Mouse (Mus musculus) liver, embryonic 14.5 days (tissue): ENCODE data around the gene Sox21. TPM values are rescaled to one million over a fixed set of nuclear protein-coding genes. Genes with fewer than 3 reads are reported as not detected.

Experiments used
- ATAC-seq: fragments of 200-750 bp; cut with Nextera tagmentation; 2 replicates; pipeline ENCODE4 v1.8.0; 2017; ENCODE audit warnings: moderate number of reproducible peaks, mild to moderate bottlenecking, moderate library complexity; ENCODE audit not compliant: insufficient read depth
- DNase-seq, 3 experiments: peaks; one replicate each; pipeline ENCODE4 v3.0.0-alpha.2; 2012 to 2013; ENCODE audit warnings: low read depth in 3 of 3, low spot score in 3 of 3
- H3K27ac ChIP-seq: fragments of 300-500 bp; sonication (generic); 2 replicates; pipeline ENCODE4 v1.5.1; 2014; ENCODE audit warnings: moderate library complexity, mild to moderate bottlenecking, control low read depth, inconsistent platforms
- H3K27me3 ChIP-seq: fragments of 300-500 bp; sonication (generic); 2 replicates; pipeline ENCODE4 v1.6.1; 2014; ENCODE audit warnings: mild to moderate bottlenecking, low read length, moderate library complexity; ENCODE audit not compliant: control insufficient read depth, insufficient read depth
- H3K36me3 ChIP-seq: fragments of 300-500 bp; sonication (generic); replicated peaks from 2 replicates; pipeline ENCODE4 v1.6.1; 2014; ENCODE audit warnings: low read depth; ENCODE audit not compliant: control insufficient read depth, insufficient read depth
- H3K4me1 ChIP-seq, 2 experiments: fragments of 200-500 bp in 1 of 2; fragments of 300-500 bp in 1 of 2; sonication (generic) in 1 of 2; replicated peaks; 2 replicates each; pipeline ENCODE4 v1.6.1; 2012 to 2014; ENCODE audit warnings: antibody characterized with exemption in 1 of 2, inconsistent platforms in 1 of 2, low read length in 1 of 2; ENCODE audit not compliant: control insufficient read depth in 2 of 2, insufficient read depth in 2 of 2
- H3K4me2 ChIP-seq: fragments of 300-500 bp; sonication (generic); 2 replicates; pipeline ENCODE4 v1.6.1; 2014; ENCODE audit warnings: low read depth, mild to moderate bottlenecking, control low read depth, moderate library complexity
- H3K4me3 ChIP-seq, 2 experiments: fragments of 200-500 bp in 1 of 2; fragments of 300-500 bp in 1 of 2; sonication (generic) in 1 of 2; 2 replicates each; pipeline ENCODE4 v1.5.1; 2012 to 2014; ENCODE audit warnings: low read depth in 2 of 2, low read length in 2 of 2, mild to moderate bottlenecking in 2 of 2, control low read depth in 1 of 2, inconsistent platforms in 1 of 2, moderate library complexity in 1 of 2; ENCODE audit not compliant: insufficient read depth in 1 of 2
- H3K9ac ChIP-seq: fragments of 300-500 bp; sonication (generic); replicated peaks from 2 replicates; pipeline ENCODE4 v1.6.1; 2014; ENCODE audit warnings: mild to moderate bottlenecking, control low read depth, moderate library complexity
- H3K9me3 ChIP-seq: fragments of 300-500 bp; sonication (generic); 2 replicates; pipeline ENCODE4 v1.6.1; 2016; ENCODE audit warnings: low read length, mixed read lengths; ENCODE audit not compliant: control insufficient read depth
- CTCF ChIP-seq: IDR thresholded peaks from 2 replicates; pipeline ENCODE4 v1.5.1; 2016; ENCODE audit warnings: antibody characterized with exemption, low read depth, control low read depth
- EP300 ChIP-seq: IDR thresholded peaks from 2 replicates; pipeline ENCODE4 v1.6.1; 2016; ENCODE audit warnings: antibody characterized with exemption, low read depth
- WGBS: fragments of 180-500 bp; shearing (Covaris S2); extraction: QIAGEN DNeasy Blood & Tissue Kit; methylation state at CpG from one replicate; pipeline ENCODE4 v1.1.7; 2014; ENCODE audit not compliant: insufficient replicate concordance; 5-methylcytosine and 5-hydroxymethylcytosine counted together
- polyA plus RNA-seq, 2 experiments: library from polyadenylated mRNA; depleted of rRNA in 1 of 2; stranded (reverse) in 1 of 2; unstranded in 1 of 2; fragments of >200 nt; fragmentation: Nextera tagmentation in 1 of 2; extraction: Ambion mirVana in 1 of 2; gene quantifications; 2 replicates each; pipeline versions ENCODE4 v1.2.1 to v1.2.3; 2012 to 2014

Sox21 gene
- polyA plus RNA-seq, 2 experiments, result not detected

GRCm38 (mm10) chr14:118209642-118210041, 27.2 kb downstream of the Sox21 start:
- H3K4me3 ChIP-seq, result no peak overlapping the region
- H3K27me3 ChIP-seq, result no peaks in the 10 kb centered on the region
- no peak overlapping the region for H3K27ac ChIP-seq
- DNase-seq (no peak), ATAC-seq (no peak)
- H3K4me1 ChIP-seq, result no peaks in the 10 kb centered on the region
- no peaks in the 10 kb centered on the region for H3K9me3 ChIP-seq
- no peaks in the 10 kb centered on the region for H3K36me3 ChIP-seq
- no peak overlapping the region for H3K9ac ChIP-seq
- H3K4me2 ChIP-seq, result no peak overlapping the region
- WGBS, result 22% methylated on average over 5 of the region's 5 CpGs
- TF ChIP-seq EP300 (no peak), CTCF (peak; percentile 31; the same call in 1 of the 2 replicates)

DNA sequence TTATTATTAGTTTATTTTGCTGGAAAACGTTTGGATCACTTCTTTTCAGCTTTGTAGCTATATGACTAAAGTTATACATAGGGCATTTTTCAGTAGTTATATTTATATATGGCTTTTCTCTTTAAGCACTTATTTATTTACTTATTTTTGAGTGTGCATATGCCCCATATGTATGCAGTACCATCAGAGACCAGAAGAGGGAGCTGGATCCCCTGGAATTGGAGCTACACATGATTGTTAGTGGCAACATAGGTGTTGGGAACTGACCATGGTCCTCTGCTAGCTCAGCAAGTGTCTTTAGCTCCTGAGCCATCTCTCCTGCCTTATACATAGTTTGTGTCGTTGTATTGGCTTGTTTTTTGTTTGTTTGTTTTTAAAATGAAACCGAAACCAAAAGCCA, 29.5 kb downstream of the Sox21 start:
- peak; percentile 40 for TF ChIP-seq CTCF
- TF ChIP-seq EP300, result no peak
- H3K27me3 ChIP-seq, result no peaks in the 10 kb centered on the region
- H3K4me1 ChIP-seq, result no peaks in the 10 kb centered on the region
- H3K27ac ChIP-seq, result no peak overlapping the region
- no peaks in the 10 kb centered on the region for H3K36me3 ChIP-seq
- ATAC-seq (no peak), DNase-seq (no peak)
- H3K9me3 ChIP-seq, result no peaks in the 10 kb centered on the region
- no peak overlapping the region for H3K4me2 ChIP-seq
- 68% methylated on average over 3 of the region's 3 CpGs for WGBS
- no peak overlapping the region for H3K9ac ChIP-seq
- H3K4me3 ChIP-seq, result no peak overlapping the region

DNA sequence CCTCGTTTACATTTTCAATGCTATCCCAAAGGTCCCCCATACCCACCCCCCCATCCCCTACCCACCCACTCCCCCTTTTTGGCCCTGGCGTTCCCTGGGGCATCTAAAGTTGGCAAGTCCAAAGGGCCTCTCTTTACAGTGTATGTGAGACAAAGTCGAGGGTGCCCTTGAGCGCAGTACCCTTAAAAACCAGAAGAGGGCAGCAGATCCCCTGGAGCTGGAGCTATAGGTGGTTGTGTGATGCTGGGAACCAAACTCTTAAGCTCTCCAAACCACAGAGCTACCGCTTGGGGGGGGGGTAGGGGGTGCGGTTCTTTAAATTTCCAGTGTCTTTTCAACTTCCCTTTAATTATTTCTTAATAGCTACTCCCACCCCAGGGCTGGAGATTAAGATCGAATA, 33.8 kb downstream of the Sox21 start:
- ATAC-seq, result no peak
- H3K36me3 ChIP-seq, result no peaks in the 10 kb centered on the region
- 60% methylated on average over 7 of the region's 7 CpGs for WGBS
- DNase-seq, result no peak
- H3K4me3 ChIP-seq, result no peak overlapping the region
- H3K9ac ChIP-seq, result no peak overlapping the region
- H3K4me2 ChIP-seq, result no peak overlapping the region
- no peak for TF ChIP-seq EP300
- TF ChIP-seq CTCF, result peak; percentile 73
- H3K4me1 ChIP-seq, result no peaks in the 10 kb centered on the region
- no peaks in the 10 kb centered on the region for H3K27me3 ChIP-seq
- H3K27ac ChIP-seq, result no peak overlapping the region
- H3K9me3 ChIP-seq, result no peaks in the 10 kb centered on the region

DNA sequence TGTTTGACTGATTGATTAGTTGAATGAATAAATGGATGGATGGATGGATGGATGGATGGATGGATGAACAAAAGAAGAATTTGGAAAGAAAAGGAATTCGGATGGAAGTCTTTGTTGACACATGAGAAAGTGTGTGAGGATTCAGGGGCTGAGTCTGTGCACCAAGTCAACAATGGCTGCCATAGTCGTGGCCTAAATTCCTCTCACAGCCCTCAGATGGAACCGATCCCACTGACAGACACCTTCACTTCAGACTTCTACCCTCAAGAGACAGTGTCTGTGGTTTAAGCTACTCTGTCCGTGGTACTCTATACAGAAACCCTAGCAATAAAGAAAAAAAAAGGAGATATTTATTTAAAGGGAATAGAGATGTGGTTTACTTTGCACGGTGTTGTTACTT, 34.8 kb downstream of the Sox21 start:
- WGBS, result 63% methylated on average over 5 of the region's 5 CpGs
- DNase-seq, result no peak
- H3K4me1 ChIP-seq, result 0 out of 4 replicates have a peak, but pooled peaks cover 0 to 3% of the 10 kb centered on the region in 2 experiments

GRCm38 (mm10) chr14:118200731-118201130, 36.1 kb downstream of the Sox21 start:
- TF ChIP-seq CTCF (no peak), EP300 (no peak)
- no peaks in the 10 kb centered on the region for H3K36me3 ChIP-seq
- ATAC-seq (no peak), DNase-seq (no peak)
- WGBS, result 69% methylated on average over 3 of the region's 3 CpGs
- H3K4me2 ChIP-seq, result no peak overlapping the region
- no peaks in the 10 kb centered on the region for H3K9me3 ChIP-seq
- H3K4me1 ChIP-seq, result 0 out of 4 replicates have a peak, but pooled peaks cover 0 to 3% of the 10 kb centered on the region in 2 experiments
- no peak overlapping the region for H3K9ac ChIP-seq
- no peak overlapping the region for H3K27ac ChIP-seq
- H3K27me3 ChIP-seq, result no peaks in the 10 kb centered on the region
- H3K4me3 ChIP-seq, result no peak overlapping the region

More for the DNA sequence above, 34.8 kb downstream of the Sox21 start:
- no peaks in the 10 kb centered on the region for H3K36me3 ChIP-seq
- H3K27me3 ChIP-seq, result no peaks in the 10 kb centered on the region
- no peak overlapping the region for H3K4me3 ChIP-seq
- no peak for TF ChIP-seq EP300
- no peak for TF ChIP-seq CTCF
- ATAC-seq, result no peak
- H3K27ac ChIP-seq, result no peak overlapping the region
- H3K9me3 ChIP-seq, result no peaks in the 10 kb centered on the region
- no peak overlapping the region for H3K4me2 ChIP-seq
- H3K9ac ChIP-seq, result no peak overlapping the region
